Mouse (Mus musculus) hindbrain, embryonic 12.5 days (tissue): ENCODE data around the gene Ogfod3. TPM values are rescaled to one million over a fixed set of nuclear protein-coding genes. Genes with fewer than 3 reads are reported as not detected.

Experiments used
- ATAC-seq: fragments of 200-750 bp; cut with Nextera tagmentation; 2 replicates; pipeline ENCODE4 v1.8.0; 2017; ENCODE audit warnings: moderate TSS enrichment; ENCODE audit not compliant: low FRiP score
- H3K27ac ChIP-seq: fragments of 300-500 bp; sonication (generic); 2 replicates; pipeline ENCODE4 v1.5.1; 2016; ENCODE audit warnings: mild to moderate bottlenecking
- H3K27me3 ChIP-seq: fragments of 300-500 bp; sonication (generic); 2 replicates; pipeline ENCODE4 v1.6.1; 2016; ENCODE audit warnings: mild to moderate bottlenecking
- H3K36me3 ChIP-seq: fragments of 300-500 bp; sonication (generic); 2 replicates; pipeline ENCODE4 v1.6.1; 2016; ENCODE audit warnings: mild to moderate bottlenecking
- H3K4me1 ChIP-seq: fragments of 300-500 bp; sonication (generic); 2 replicates; pipeline ENCODE4 v1.6.1; 2016
- H3K4me2 ChIP-seq: fragments of 300-500 bp; sonication (generic); replicated peaks from 2 replicates; pipeline ENCODE4 v1.6.1; 2016; ENCODE audit warnings: mild to moderate bottlenecking
- H3K4me3 ChIP-seq: fragments of 300-500 bp; sonication (generic); 2 replicates; pipeline ENCODE4 v1.5.1; 2016; ENCODE audit warnings: mild to moderate bottlenecking
- H3K9ac ChIP-seq: fragments of 300-500 bp; sonication (generic); 2 replicates; pipeline ENCODE4 v1.6.1; 2016; ENCODE audit warnings: mild to moderate bottlenecking, moderate library complexity
- H3K9me3 ChIP-seq: fragments of 300-500 bp; sonication (generic); replicated peaks from 2 replicates; pipeline ENCODE4 v1.6.1; 2016; ENCODE audit warnings: mild to moderate bottlenecking
- WGBS: fragments of 180-500 bp; shearing (Covaris S2); methylation state at CpG from one replicate; pipeline ENCODE4 v1.1.7; 2016; 5-methylcytosine and 5-hydroxymethylcytosine counted together
- polyA plus RNA-seq: library from polyadenylated mRNA; unstranded; fragments of >200 nt; fragmentation: Nextera tagmentation; extraction: Ambion mirVana; gene quantifications from 2 replicates; pipeline ENCODE4 v1.2.1, GENCODE M21; 2016

Gene Ogfod3
- polyA plus RNA-seq, 1 experiment from 2014 or later: 19.2 TPM

GRCm38 (mm10) chr11:121143325-121144015 is 61.0 kb downstream of the Ogfod3 start:
- 84% methylated on average over 9 of the region's 9 CpGs for WGBS
- no peaks in the 10 kb centered on the region for H3K36me3 ChIP-seq
- no peak overlapping the region for H3K27ac ChIP-seq
- no peak overlapping the region for H3K9ac ChIP-seq
- H3K9me3 ChIP-seq: no peaks in the 10 kb centered on the region
- H3K27me3 ChIP-seq: no peaks in the 10 kb centered on the region
- ATAC-seq: no peak
- H3K4me1 ChIP-seq: no peaks in the 10 kb centered on the region
- no peak overlapping the region for H3K4me2 ChIP-seq
- H3K4me3 ChIP-seq: no peak overlapping the region

GRCm38 (mm10) chr11:121138732-121139131 is 65.8 kb downstream of the Ogfod3 start:
- H3K9me3 ChIP-seq: no peaks in the 10 kb centered on the region
- no peak overlapping the region for H3K4me2 ChIP-seq
- H3K9ac ChIP-seq: no peak overlapping the region

GRCm38 (mm10) chr11:121137682-121138081 is 66.8 kb downstream of the Ogfod3 start:
- H3K4me3 ChIP-seq: no peak overlapping the region
- no peaks in the 10 kb centered on the region for H3K27me3 ChIP-seq
- no peaks in the 10 kb centered on the region for H3K9me3 ChIP-seq
- H3K4me1 ChIP-seq: no peaks in the 10 kb centered on the region
- WGBS: 88% methylated on average over 5 of the region's 5 CpGs
- no peak for ATAC-seq
- H3K36me3 ChIP-seq: no peaks in the 10 kb centered on the region
- no peak overlapping the region for H3K9ac ChIP-seq
- H3K27ac ChIP-seq: no peak overlapping the region
- no peak overlapping the region for H3K4me2 ChIP-seq

More at GRCm38 (mm10) chr11:121138732-121139131, 65.8 kb downstream of the Ogfod3 start:
- Histone ChIP-seq H3K27me3 (no peaks in the 10 kb centered on the region), H3K27ac (no peak overlapping the region), H3K4me1 (no peaks in the 10 kb centered on the region), H3K4me3 (no peak overlapping the region), H3K36me3 (no peaks in the 10 kb centered on the region)
- WGBS: 46% methylated on average over 6 of the region's 6 CpGs
- no peak for ATAC-seq

GRCm38 (mm10) chr11:121134600-121134999 is 69.9 kb downstream of the Ogfod3 start:
- Histone ChIP-seq H3K4me1 (no peaks in the 10 kb centered on the region), H3K4me3 (no peak overlapping the region), H3K4me2 (no peak overlapping the region), H3K36me3 (no peaks in the 10 kb centered on the region), H3K9me3 (no peaks in the 10 kb centered on the region), H3K27me3 (no peaks in the 10 kb centered on the region), H3K9ac (no peak overlapping the region), H3K27ac (no peak overlapping the region)
- ATAC-seq: no peak
- WGBS: 59% methylated on average over 1 of the region's 1 CpGs

- H3K9me3 ChIP-seq: no peaks in the 10 kb centered on the region
- H3K4me1 ChIP-seq: no peaks in the 10 kb centered on the region
- no peak overlapping the region for H3K4me2 ChIP-seq
- no peak overlapping the region for H3K27ac ChIP-seq
- no peak for ATAC-seq
- 77% methylated on average over 1 of the region's 1 CpGs for WGBS
- H3K9ac ChIP-seq: no peak overlapping the region
- no peak overlapping the region for H3K4me3 ChIP-seq
- no peaks in the 10 kb centered on the region; the same call in 1 of the 2 replicates for H3K27me3 ChIP-seq
- no peaks in the 10 kb centered on the region for H3K36me3 ChIP-seq
Observed at GRCm38 (mm10) chr11:121129616-121130015, 74.9 kb downstream of the Ogfod3 start.

Other genes with a start within 250 kb of the Ogfod3 start
- 171 TPM in 2 replicates for gene Csnk1d, start 213.4 kb downstream of the Ogfod3 start, polyA plus RNA-seq
- gene Cd7, start 165.3 kb downstream of the Ogfod3 start, polyA plus RNA-seq: not detected in 2 replicates
- gene Sectm1b, start 141.1 kb downstream of the Ogfod3 start, polyA plus RNA-seq: not detected in 2 replicates
- not detected in 2 replicates for gene Sectm1a, start 123.5 kb downstream of the Ogfod3 start, polyA plus RNA-seq
- not detected in 2 replicates for gene Tex19.2, start 86.0 kb downstream of the Ogfod3 start, polyA plus RNA-seq
- not detected in 2 replicates for gene Tex19.1, start 58.6 kb downstream of the Ogfod3 start, polyA plus RNA-seq
- gene Uts2r, start 44.4 kb downstream of the Ogfod3 start, polyA plus RNA-seq: 0.32 and 0.35 TPM in 2 replicates
- 9.6 and 11.7 TPM in 2 replicates for gene Hexdc, start 278 bp downstream of the Ogfod3 start, polyA plus RNA-seq
- gene Cybc1, start 24.6 kb upstream of the Ogfod3 start, polyA plus RNA-seq: 40.6 and 40.8 TPM in 2 replicates
- 86.0 and 87.3 TPM in 2 replicates for gene Narf, start 32.5 kb upstream of the Ogfod3 start, polyA plus RNA-seq
- gene Foxk2, start 55.3 kb upstream of the Ogfod3 start, polyA plus RNA-seq: 10.7 and 11.1 TPM in 2 replicates
- 82.3 and 88.7 TPM in 2 replicates for gene Wdr45b, start 149.7 kb upstream of the Ogfod3 start, polyA plus RNA-seq
- gene Rab40b, start 183.5 kb upstream of the Ogfod3 start, polyA plus RNA-seq: 6.7 and 7.2 TPM in 2 replicates
- gene Fn3krp, start 216.7 kb upstream of the Ogfod3 start, polyA plus RNA-seq: 8.5 and 10.9 TPM in 2 replicates
- 1.9 and 2.8 TPM in 2 replicates for gene Fn3k, start 230.2 kb upstream of the Ogfod3 start, polyA plus RNA-seq
- gene Tbcd, start 247.2 kb upstream of the Ogfod3 start, polyA plus RNA-seq: 60.0 and 61.6 TPM in 2 replicates